Mouse (Mus musculus): ENCODE data around the gene 1700001P01Rik.

GRCm38 (mm10) chr11:97779968-97780701, 4.4 kb upstream of the 1700001P01Rik start:
- no peak for TF ChIP-seq GATA1 (IDR thresholded peaks at IDR 0.05; ENCODE audit: borderline replicate concordance, low read length)
- TF ChIP-seq FLI1 (IDR thresholded peaks at IDR 0.05; ENCODE audit: low read length), result no peak
